Mouse (Mus musculus): ENCODE data around the gene Gm28047. TPM values are rescaled to one million over a fixed set of nuclear protein-coding genes. Genes with fewer than 3 reads are reported as not detected.

Gene Gm28047
- polyA plus RNA-seq, 2 experiments: not detected

GRCm38 (mm10) chr15:102634684-102635083 lies 9.8 kb upstream of the Gm28047 start:
- WGBS: 95% methylated on average over 8 of the region's 8 CpGs
- Histone ChIP-seq H3K9ac (ENCODE audit: low read depth, low read length, severe bottlenecking) (no peak overlapping the region), H3K4me1 (ENCODE audit: control insufficient read depth, insufficient read depth, low read length) (no peaks in the 10 kb centered on the region), H3K4me2 (replicated peaks; ENCODE audit: low read depth, low read length, severe bottlenecking) (no peak overlapping the region), H3K36me3 (ENCODE audit: control insufficient read depth, insufficient read depth, low read length) (no peaks in the 10 kb centered on the region), H3K27ac (replicated peaks; ENCODE audit: low read depth, low read length) (no peak overlapping the region), H3K9me3 (ENCODE audit: control insufficient read depth, low read length) (no peaks in the 10 kb centered on the region), H3K4me3 (replicated peaks; ENCODE audit: low read length) (no peak overlapping the region), H3K27me3 (ENCODE audit: control insufficient read depth, insufficient read depth, low read length) (no peaks in the 10 kb centered on the region)
- DNase-seq (ENCODE audit: low spot score) (no peak), ATAC-seq (ENCODE audit: low FRiP score, low read depth) (no peak)
- TF ChIP-seq POLR2A (IDR thresholded peaks at IDR 0.05; ENCODE audit: borderline replicate concordance, extremely low read depth, insufficient read depth, insufficient read length): no peak

- H3K27me3 ChIP-seq (ENCODE audit: control insufficient read depth, insufficient read depth, low read length): no peaks in the 10 kb centered on the region
- WGBS: under 1% methylated on average over 18 of the region's 18 CpGs
- peaks cover 14% of the 10 kb centered on the region for H3K4me1 ChIP-seq (ENCODE audit: control insufficient read depth, insufficient read depth, low read length)
- no peaks in the 10 kb centered on the region for H3K36me3 ChIP-seq (ENCODE audit: control insufficient read depth, insufficient read depth, low read length)
- no peaks in the 10 kb centered on the region for H3K9me3 ChIP-seq (ENCODE audit: control insufficient read depth, low read length)
- peak overlapping the region; percentile 81 for H3K4me2 ChIP-seq (replicated peaks; ENCODE audit: low read depth, low read length, severe bottlenecking)
- H3K27ac ChIP-seq (replicated peaks; ENCODE audit: low read depth, low read length): peak overlapping the region; percentile 97
- no peak for DNase-seq (ENCODE audit: low spot score)
- peak overlapping the region; percentile 73 for H3K9ac ChIP-seq (ENCODE audit: low read depth, low read length, severe bottlenecking)
- H3K4me3 ChIP-seq (replicated peaks; ENCODE audit: low read length): peak overlapping the region; percentile 69
- TF ChIP-seq POLR2A (IDR thresholded peaks at IDR 0.05; ENCODE audit: borderline replicate concordance, extremely low read depth, insufficient read depth, insufficient read length): no peak
- ATAC-seq (ENCODE audit: low FRiP score, low read depth): peak; percentile 7; the same call in 1 of the 2 replicates
Measured at GRCm38 (mm10) chr15:102625687-102626055, 804 bp upstream of the Gm28047 start.

DNA sequence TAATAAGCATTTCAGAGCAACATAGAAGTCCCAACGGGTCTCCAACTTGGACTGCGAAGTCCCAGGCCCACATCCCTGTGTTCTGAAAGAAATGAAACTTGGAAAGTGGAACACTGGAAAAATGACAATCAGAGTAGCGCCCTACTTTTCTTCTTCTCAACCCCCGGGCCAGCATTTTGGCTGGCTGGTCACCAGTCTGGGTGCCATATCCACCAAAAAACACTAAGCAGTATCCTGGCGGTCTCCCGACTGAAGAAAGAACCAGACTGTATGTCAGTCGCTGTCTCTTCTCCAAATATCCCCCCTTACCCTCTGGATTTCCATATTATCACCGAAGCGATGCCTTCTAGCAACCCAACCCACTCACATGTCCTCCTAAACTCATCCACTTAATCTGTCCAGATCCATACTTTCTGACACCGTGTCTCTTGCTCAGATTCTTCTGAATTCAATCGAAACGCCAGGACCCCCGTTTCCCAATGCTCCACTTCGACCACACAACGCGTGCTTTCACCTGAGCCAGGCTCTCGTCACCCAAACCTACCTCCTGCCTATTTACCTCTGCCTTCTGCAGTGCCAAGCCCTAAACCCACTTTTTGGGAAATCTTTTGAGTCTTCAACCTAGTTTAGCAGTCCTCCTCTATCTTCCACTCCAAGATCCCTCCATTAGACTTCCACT lies 437 bp downstream of the Gm28047 start:
- 4% methylated on average over 17 of the region's 17 CpGs for WGBS
- DNase-seq (ENCODE audit: low spot score): no peak

DNA sequence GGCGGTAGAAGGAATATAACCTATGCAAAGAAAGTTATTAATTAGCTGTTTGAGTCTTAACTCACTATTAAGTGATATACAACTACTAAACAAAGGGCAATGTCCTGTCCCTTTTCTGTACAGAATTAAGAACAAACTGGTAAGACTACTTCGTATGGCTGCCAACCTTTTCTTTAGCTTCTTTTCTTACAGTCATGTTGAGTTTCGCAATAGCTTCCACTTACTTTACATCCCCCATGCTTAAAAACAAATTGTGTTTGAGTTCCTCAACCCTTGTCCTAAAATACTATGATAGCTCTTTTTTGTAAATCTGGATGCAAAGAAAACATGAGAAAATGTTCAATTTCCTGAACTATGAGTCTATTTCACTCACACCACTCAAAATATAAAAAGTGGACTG lies 1.7 kb downstream of the Gm28047 start:
- Histone ChIP-seq H3K4me3 (replicated peaks; ENCODE audit: low read length) (0 out of 2 replicates have a peak overlapping the region, but pooled peaks have one; percentile 1), H3K9ac (ENCODE audit: low read depth, low read length, severe bottlenecking) (no peak overlapping the region), H3K4me2 (replicated peaks; ENCODE audit: low read depth, low read length, severe bottlenecking) (peak overlapping the region; percentile 83), H3K27ac (replicated peaks; ENCODE audit: low read depth, low read length) (no peak overlapping the region), H3K9me3 (ENCODE audit: control insufficient read depth, low read length) (no peaks in the 10 kb centered on the region), H3K27me3 (ENCODE audit: control insufficient read depth, insufficient read depth, low read length) (no peaks in the 10 kb centered on the region), H3K36me3 (ENCODE audit: control insufficient read depth, insufficient read depth, low read length) (no peaks in the 10 kb centered on the region), H3K4me1 (ENCODE audit: control insufficient read depth, insufficient read depth, low read length) (peaks cover 14% of the 10 kb centered on the region)
- DNase-seq (ENCODE audit: low spot score) (no peak), ATAC-seq (ENCODE audit: low FRiP score, low read depth) (no peak)
- WGBS: 89% methylated on average over 3 of the region's 3 CpGs
- no peak for TF ChIP-seq POLR2A (IDR thresholded peaks at IDR 0.05; ENCODE audit: borderline replicate concordance, extremely low read depth, insufficient read depth, insufficient read length)

More for the DNA sequence above, 437 bp downstream of the Gm28047 start:
- peak overlapping the region; percentile 69 for H3K4me3 ChIP-seq (replicated peaks; ENCODE audit: low read length)
- TF ChIP-seq POLR2A (IDR thresholded peaks at IDR 0.05; ENCODE audit: borderline replicate concordance, extremely low read depth, insufficient read depth, insufficient read length): no peak
- H3K27me3 ChIP-seq (ENCODE audit: control insufficient read depth, insufficient read depth, low read length): no peaks in the 10 kb centered on the region
- peak overlapping the region; percentile 64 for H3K9ac ChIP-seq (ENCODE audit: low read depth, low read length, severe bottlenecking)
- H3K27ac ChIP-seq (replicated peaks; ENCODE audit: low read depth, low read length): peak overlapping the region; percentile 63
- peaks cover 14% of the 10 kb centered on the region for H3K4me1 ChIP-seq (ENCODE audit: control insufficient read depth, insufficient read depth, low read length)
- peak overlapping the region; percentile 83 for H3K4me2 ChIP-seq (replicated peaks; ENCODE audit: low read depth, low read length, severe bottlenecking)
- no peak for ATAC-seq (ENCODE audit: low FRiP score, low read depth)
- H3K9me3 ChIP-seq (ENCODE audit: control insufficient read depth, low read length): no peaks in the 10 kb centered on the region
- no peaks in the 10 kb centered on the region for H3K36me3 ChIP-seq (ENCODE audit: control insufficient read depth, insufficient read depth, low read length)

DNA sequence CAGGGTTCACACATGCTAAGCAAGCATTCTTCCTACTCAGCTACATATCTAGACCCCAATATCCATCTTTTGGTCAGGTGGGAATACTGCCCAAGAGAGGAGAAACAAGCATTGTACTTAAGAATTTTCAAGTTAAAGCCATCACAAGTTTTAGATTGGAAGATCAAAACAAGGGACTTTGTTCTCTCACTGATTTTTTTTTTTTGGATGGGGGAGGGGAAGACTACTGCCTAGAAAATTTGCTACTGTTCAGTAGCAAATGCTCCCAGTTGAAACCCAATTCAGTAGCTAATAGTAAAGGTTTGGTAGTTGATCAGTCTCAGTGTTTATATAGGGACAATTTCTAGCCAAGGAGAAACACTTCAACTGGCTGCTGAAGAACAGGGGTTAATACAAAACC lies 2.3 kb downstream of the Gm28047 start:
- Histone ChIP-seq H3K4me3 (replicated peaks; ENCODE audit: low read length) (no peak overlapping the region), H3K36me3 (ENCODE audit: control insufficient read depth, insufficient read depth, low read length) (no peaks in the 10 kb centered on the region), H3K9ac (ENCODE audit: low read depth, low read length, severe bottlenecking) (no peak overlapping the region), H3K27ac (replicated peaks; ENCODE audit: low read depth, low read length) (no peak overlapping the region), H3K27me3 (ENCODE audit: control insufficient read depth, insufficient read depth, low read length) (no peaks in the 10 kb centered on the region), H3K4me2 (replicated peaks; ENCODE audit: low read depth, low read length, severe bottlenecking) (no peak overlapping the region), H3K9me3 (ENCODE audit: control insufficient read depth, low read length) (no peaks in the 10 kb centered on the region), H3K4me1 (ENCODE audit: control insufficient read depth, insufficient read depth, low read length) (peaks cover 14% of the 10 kb centered on the region)
- ATAC-seq (ENCODE audit: low FRiP score, low read depth) (no peak), DNase-seq (ENCODE audit: low spot score) (no peak)
- no peak for TF ChIP-seq POLR2A (IDR thresholded peaks at IDR 0.05; ENCODE audit: borderline replicate concordance, extremely low read depth, insufficient read depth, insufficient read length)
